Comparison of ENCODE assay signal across 10 mouse cellular contexts in the genomic region with DNA sequence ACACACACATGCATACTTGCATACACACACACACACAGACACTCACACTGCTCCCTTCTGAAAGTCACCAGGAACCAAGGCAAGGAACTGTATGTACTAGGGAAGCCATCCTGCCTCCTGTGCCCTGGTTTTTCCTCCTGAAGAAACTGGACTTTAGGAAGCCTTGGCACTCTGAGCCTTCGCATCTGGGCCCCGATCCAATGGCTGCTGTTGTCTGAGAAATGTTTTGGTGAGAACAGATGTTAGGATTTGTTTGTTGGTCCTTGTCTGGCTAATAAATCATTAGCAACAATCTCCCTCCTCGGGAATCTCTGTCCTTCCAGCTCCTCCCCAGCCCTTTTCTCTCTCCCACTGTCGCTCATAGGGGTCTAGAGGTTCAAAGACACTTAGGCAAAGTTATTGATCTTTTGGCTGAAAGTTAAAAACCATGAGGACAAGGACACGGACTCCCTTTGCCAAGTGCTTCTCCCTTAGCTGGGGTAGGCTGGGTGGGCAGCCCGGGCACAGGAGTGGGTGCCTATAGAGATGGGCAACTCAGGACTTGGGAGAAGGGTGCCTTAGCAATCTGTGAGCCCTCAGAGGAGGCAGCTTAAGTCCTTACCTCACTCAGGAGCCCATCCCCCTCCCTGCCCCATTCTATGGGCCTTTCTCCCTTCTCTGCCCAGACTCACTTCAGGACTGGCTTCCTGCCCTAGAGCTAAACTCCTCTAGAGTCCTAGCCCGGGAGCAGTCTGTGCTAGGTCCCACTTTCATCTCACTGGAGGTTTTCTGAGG. TPM values are rescaled to one million over a fixed set of nuclear protein-coding genes. Genes with fewer than 3 reads are reported as not detected.
A peak's percentile ranks its signal among the peaks of the same experiment; 100 is the strongest.
DNase-seq lines count a peak whose midpoint lies in the region; ATAC-seq and TF ChIP-seq lines count a peak whose summit lies in the region.
"Had no signal": no experiment of that assay in that cellular context is flagged by ENCODE, and none has a peak within 500 bp of the region (broad histone marks: within the 10 kb centered on the region; RNA-seq: fewer than 3 reads in every experiment).

No protein-coding gene starts in this region.

- H3K79me2 ChIP-seq in liver, adult 2 months (ENCODE audit: control insufficient read depth, insufficient read depth, low read length): no peaks in the 10 kb centered on the region

- no peaks in the 10 kb centered on the region for H3K27me3 ChIP-seq in liver, adult 2 months (ENCODE audit: control insufficient read depth, insufficient read depth, low read length)
- no peaks in the 10 kb centered on the region for H3K27me3 ChIP-seq in liver, embryonic 12.5 days (replicated peaks)

- TF ChIP-seq POLR2A in liver, adult 2 months (IDR thresholded peaks at IDR 0.05; ENCODE audit: extremely low read depth, insufficient read depth, low read length): no peak

- no peak overlapping the region for H3K4me2 ChIP-seq in liver, embryonic 12.5 days

- WGBS in liver, adult 2 months: 38% methylated on average over 7 of the region's 7 CpGs
- 60% methylated on average over 7 of the region's 7 CpGs for WGBS in liver, embryonic 12.5 days (ENCODE audit: insufficient replicate concordance)

- H3K4me1 ChIP-seq in liver, adult 2 months (ENCODE audit: control insufficient read depth, insufficient read depth, low read length): peaks cover 8% of the 10 kb centered on the region
- H3K4me1 ChIP-seq in liver, embryonic 12.5 days: peaks cover 4% of the 10 kb centered on the region; the same call in 1 of the 2 replicates

- ATAC-seq in liver, embryonic 12.5 days: no peak
- no peak for ATAC-seq in activated CD4-positive, CD25-positive, alpha-beta regulatory T cell, adult 4 months

- TF ChIP-seq CTCF in liver, adult 2 months (IDR thresholded peaks at IDR 0.05; ENCODE audit: low read depth, low read length): no peak

- no peaks in the 10 kb centered on the region for H3K9me3 ChIP-seq in liver, embryonic 12.5 days (replicated peaks)

- peak overlapping the region; percentile 62 for H3K27ac ChIP-seq in liver, adult 2 months (replicated peaks; ENCODE audit: insufficient read depth, low read depth, low read length)
- H3K27ac ChIP-seq in liver, embryonic 12.5 days: no peak overlapping the region; the same call in 1 of the 2 replicates

- H3K9ac ChIP-seq in liver, adult 2 months (ENCODE audit: low read depth, low read length): no peak overlapping the region
- no peak overlapping the region for H3K9ac ChIP-seq in liver, embryonic 12.5 days

- peak; percentile 39 for DNase-seq in adrenal gland, adult 2 months
- no peak for DNase-seq in adrenal gland, adult 18-20 months (ENCODE audit: low spot score in 2 of 2)
- peak; percentile 37 for DNase-seq in liver, adult 2 months (ENCODE audit: extremely low read depth, low read depth, low spot score)
- peak; percentile 18 to 29 for DNase-seq in heart, postnatal 36 days
- DNase-seq in lung, postnatal 10 days: peak; percentile 77
- no peak for DNase-seq in spleen, adult 18-20 months
- DNase-seq: embryo, embryonic 11 days had no signal

- H3K4me3 ChIP-seq in liver, adult 2 months (ENCODE audit: insufficient read depth, low read depth, low read length): no peak overlapping the region
- no peak overlapping the region for H3K4me3 ChIP-seq in liver, embryonic 12.5 days

- intact Hi-C loops in heart, postnatal 36 days (cut with DNase I): loop anchor here (5.0 kb wide), 1 partner anchor 58 kb away; the partner anchor contains the start of genes Insrr and Ntrk1

- H3K36me3 ChIP-seq in liver, adult 2 months (ENCODE audit: control insufficient read depth, insufficient read depth, low read length): peaks cover 18% of the 10 kb centered on the region; the same call in 1 of the 2 replicates
- H3K36me3 ChIP-seq in liver, embryonic 12.5 days: peaks cover 41% of the 10 kb centered on the region

RNA-seq across cellular contexts. Expression of gene Sh2d2a, which starts 8.4 kb away (rescaled TPM):
- total RNA-seq in adrenal gland, adult 2 months (2021): under 1 TPM; 0.17 to 0.31 TPM
- polyA plus RNA-seq in adrenal gland, adult 2 months (2012; rRNA removed): 0.30 and 0.39 TPM in 2 replicates
- total RNA-seq in adrenal gland, adult 18-20 months (2021): under 1 TPM; 0.33 to 0.80 TPM
- total RNA-seq in liver, adult 2 months (2014; rRNA removed): 0.09 and 0.20 TPM in 2 replicates
- polyA plus RNA-seq in liver, adult 2 months (2012; rRNA removed): 0.39 and 0.83 TPM in 2 replicates
- 0.04 and 0.11 TPM in 2 replicates for polyA plus RNA-seq in liver, embryonic 12.5 days (2016; fragmentation: Nextera tagmentation; extraction: Ambion mirVana)
- total RNA-seq in heart, postnatal 36 days (2021): under 1 TPM in 1 of 2 experiments, not detected in 1; 0.08 TPM
- polyA plus RNA-seq in activated CD4-positive, CD25-positive, alpha-beta regulatory T cell, adult 4 months (2017; shearing (Covaris generic)): 100 to 1,000 TPM; 203 to 239 TPM
- total RNA-seq: left cerebral cortex, postnatal 25 days had no signal

RNA-seq across cellular contexts. Expression of gene Prcc, which starts 30.4 kb away (rescaled TPM):
- total RNA-seq in adrenal gland, adult 2 months (2021): 10 to 100 TPM; 48.0 to 52.0 TPM
- 28.5 and 32.5 TPM in 2 replicates for polyA plus RNA-seq in adrenal gland, adult 2 months (2012; rRNA removed)
- total RNA-seq in adrenal gland, adult 18-20 months (2021): 10 to 100 TPM; 48.6 to 51.3 TPM
- 8.0 and 9.9 TPM in 2 replicates for total RNA-seq in liver, adult 2 months (2014; rRNA removed)
- polyA plus RNA-seq in liver, adult 2 months (2012; rRNA removed): 15.1 and 16.8 TPM in 2 replicates
- 8.7 and 8.9 TPM in 2 replicates for polyA plus RNA-seq in liver, embryonic 12.5 days (2016; fragmentation: Nextera tagmentation; extraction: Ambion mirVana)
- total RNA-seq in heart, postnatal 36 days (2021): 10 to 100 TPM; 47.5 to 51.6 TPM
- 1 to 10 TPM; 4.5 TPM for polyA plus RNA-seq in activated CD4-positive, CD25-positive, alpha-beta regulatory T cell, adult 4 months (2017; shearing (Covaris generic))

RNA-seq across cellular contexts. Expression of gene Pear1, which starts 30.9 kb away (rescaled TPM):
- 10 to 100 TPM; 20.0 to 23.9 TPM for total RNA-seq in adrenal gland, adult 2 months (2021)
- 63.3 and 71.7 TPM in 2 replicates for polyA plus RNA-seq in adrenal gland, adult 2 months (2012; rRNA removed)
- total RNA-seq in adrenal gland, adult 18-20 months (2021): 10 to 100 TPM; 20.0 to 20.8 TPM
- total RNA-seq in liver, adult 2 months (2014; rRNA removed): 2.3 and 4.7 TPM in 2 replicates
- polyA plus RNA-seq in liver, adult 2 months (2012; rRNA removed): 8.7 and 12.7 TPM in 2 replicates
- polyA plus RNA-seq in liver, embryonic 12.5 days (2016; fragmentation: Nextera tagmentation; extraction: Ambion mirVana): 9.4 and 10.2 TPM in 2 replicates
- total RNA-seq in heart, postnatal 36 days (2021): 10 to 100 TPM; 19.5 to 22.5 TPM
- 10 to 100 TPM; 49.6 to 67.4 TPM for polyA plus RNA-seq in activated CD4-positive, CD25-positive, alpha-beta regulatory T cell, adult 4 months (2017; shearing (Covaris generic))

RNA-seq across cellular contexts. Expression of gene Hdgf, which starts 51.1 kb away (rescaled TPM):
- total RNA-seq in adrenal gland, adult 2 months (2021): 100 to 1,000 TPM; 181 to 206 TPM
- 54.3 and 64.8 TPM in 2 replicates for polyA plus RNA-seq in adrenal gland, adult 2 months (2012; rRNA removed)
- total RNA-seq in adrenal gland, adult 18-20 months (2021): 100 to 1,000 TPM; 176 to 184 TPM
- 58.8 and 64.5 TPM in 2 replicates for total RNA-seq in liver, adult 2 months (2014; rRNA removed)
- polyA plus RNA-seq in liver, adult 2 months (2012; rRNA removed): 74.7 and 87.3 TPM in 2 replicates
- 393 and 400 TPM in 2 replicates for polyA plus RNA-seq in liver, embryonic 12.5 days (2016; fragmentation: Nextera tagmentation; extraction: Ambion mirVana)
- 100 to 1,000 TPM; 106 to 115 TPM for total RNA-seq in heart, postnatal 36 days (2021)
- 10 to 100 TPM; 45.5 to 51.5 TPM for polyA plus RNA-seq in activated CD4-positive, CD25-positive, alpha-beta regulatory T cell, adult 4 months (2017; shearing (Covaris generic))

RNA-seq across cellular contexts. Expression of gene Insrr, which starts 58.2 kb away (rescaled TPM):
- total RNA-seq in adrenal gland, adult 2 months (2021): under 1 TPM; 0.52 to 0.69 TPM
- polyA plus RNA-seq in adrenal gland, adult 2 months (2012; rRNA removed): 1.2 and 3.9 TPM in 2 replicates
- total RNA-seq in adrenal gland, adult 18-20 months (2021): 1 to 10 TPM in 1 of 2 experiments, under 1 TPM in 1; 0.76 to 1.2 TPM
- total RNA-seq in liver, adult 2 months (2014; rRNA removed): not detected in 2 replicates
- polyA plus RNA-seq in liver, adult 2 months (2012; rRNA removed): 0.02 TPM in 1 of 2 replicates, not detected in the other
- polyA plus RNA-seq in liver, embryonic 12.5 days (2016; fragmentation: Nextera tagmentation; extraction: Ambion mirVana): 0.05 TPM in 1 of 2 replicates, not detected in the other
- under 1 TPM in 1 of 2 experiments, not detected in 1; 0.08 TPM for total RNA-seq in heart, postnatal 36 days (2021)
- polyA plus RNA-seq in activated CD4-positive, CD25-positive, alpha-beta regulatory T cell, adult 4 months (2017; shearing (Covaris generic)): under 1 TPM; 0.28 to 0.61 TPM

Comparison
In these comparisons a context has a peak if more than half of its experiments do, and no peak if none do; other contexts are left out.
1. DNase-seq: peak in adrenal gland, adult 2 months (single experiment), liver, adult 2 months (single experiment), heart, postnatal 36 days (2 of 2) and lung, postnatal 10 days (single experiment); none in adrenal gland, adult 18-20 months (0 of 2) and spleen, adult 18-20 months (0 of 2).